Mouse (Mus musculus): Measurements from ENCODE around the gene Vrk3.
A peak's percentile ranks its signal among the peaks of the same experiment; 100 is the strongest.
"Not testable (repeated sequence)": the region's sequence is repeated elsewhere in the genome, so short reads cannot be mapped to it uniquely, and the experiment has no call there.

The Vrk3 gene

DNA sequence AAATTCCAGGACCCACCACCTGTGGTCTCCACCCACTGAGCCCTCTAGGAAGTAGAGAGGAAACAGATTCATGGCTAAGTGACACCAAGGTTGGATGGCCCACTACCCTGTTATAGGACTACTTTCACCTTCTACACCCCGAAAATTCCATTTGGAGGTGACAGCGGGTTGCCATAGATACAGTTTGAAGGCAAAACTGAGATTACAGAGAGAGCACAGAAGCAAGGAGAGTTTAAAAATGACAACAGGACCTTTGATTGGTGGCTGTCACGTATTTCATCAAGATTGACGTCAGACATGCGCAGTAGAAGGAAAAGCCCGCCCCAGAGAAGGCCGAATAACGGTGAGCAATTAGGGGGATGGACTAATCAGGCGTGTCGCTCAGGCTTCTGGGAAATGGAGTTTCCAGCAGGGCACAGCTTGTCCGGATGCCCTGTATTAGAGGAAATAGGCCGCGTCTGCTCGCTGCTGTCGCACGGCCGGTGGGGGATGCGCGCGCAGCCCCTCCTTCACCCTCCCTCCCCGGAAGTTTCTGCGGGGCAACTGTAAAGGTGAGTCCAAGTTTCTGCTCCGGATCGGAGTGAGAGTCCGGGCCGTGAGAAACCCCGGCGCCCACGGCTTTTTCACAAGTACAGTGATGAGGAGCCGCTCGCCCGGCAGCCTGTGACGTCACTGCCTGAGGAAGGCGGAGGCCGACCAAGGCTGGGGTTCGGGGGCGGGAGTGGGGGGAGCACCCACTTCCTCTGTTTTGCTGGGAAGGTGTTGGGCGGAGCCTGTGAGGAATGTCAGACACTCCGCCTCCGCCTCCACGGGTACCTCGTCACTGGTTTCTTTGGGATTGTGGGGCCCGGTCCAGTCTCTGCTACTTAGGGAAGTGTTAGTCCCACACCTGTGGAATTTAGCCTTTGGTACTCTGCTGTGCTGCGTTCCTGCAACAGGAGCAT, at the start of gene Vrk3:
Vrk3 (plus strand) TSS at position 313 of the 944 bp plus-strand sequence.
- DNase-seq (ENCODE audit: low spot score) = peak; percentile 90

DNA sequence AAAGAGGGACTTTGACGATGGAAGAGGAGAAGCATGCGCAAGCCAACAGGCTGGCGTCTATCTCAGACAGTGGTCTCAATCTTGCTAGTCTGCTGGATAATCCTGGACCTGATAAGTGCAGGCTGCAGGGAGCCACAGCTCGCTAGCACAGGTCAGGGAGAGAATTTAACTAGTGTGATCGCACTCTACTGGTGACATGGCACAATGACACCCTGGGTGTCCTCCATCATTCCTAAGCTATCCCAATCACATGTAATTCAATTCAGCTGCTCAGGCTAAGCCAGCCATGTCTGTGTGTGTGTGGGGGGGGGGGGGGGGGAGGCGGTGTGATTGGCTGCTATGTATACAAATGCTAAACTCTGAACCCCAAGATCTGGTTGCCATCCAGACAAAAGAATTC, 46.3 kb upstream of the Vrk3 start:
- no peak for DNase-seq (ENCODE audit: low spot score)

DNA sequence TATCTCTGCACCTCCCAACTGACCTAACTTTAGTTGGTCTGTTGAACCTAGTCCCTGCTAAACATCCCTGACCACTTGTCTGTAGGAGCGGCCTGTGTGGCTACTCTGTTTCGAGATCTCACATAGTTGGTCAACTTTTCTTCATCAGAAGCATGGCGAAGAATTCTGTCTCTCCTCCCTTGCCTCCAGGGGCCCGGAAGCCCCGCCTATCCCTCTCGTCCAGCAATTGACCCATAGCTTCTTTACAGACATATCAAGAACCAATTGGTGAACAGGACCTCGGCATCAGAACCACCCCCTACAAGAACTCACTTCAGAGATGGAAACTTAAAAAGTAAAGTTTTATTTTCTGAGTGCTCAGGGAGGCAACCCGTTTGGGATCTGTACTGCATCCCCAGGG, 45.2 kb upstream of the Vrk3 start:
- no peak for DNase-seq (ENCODE audit: low spot score)

DNA sequence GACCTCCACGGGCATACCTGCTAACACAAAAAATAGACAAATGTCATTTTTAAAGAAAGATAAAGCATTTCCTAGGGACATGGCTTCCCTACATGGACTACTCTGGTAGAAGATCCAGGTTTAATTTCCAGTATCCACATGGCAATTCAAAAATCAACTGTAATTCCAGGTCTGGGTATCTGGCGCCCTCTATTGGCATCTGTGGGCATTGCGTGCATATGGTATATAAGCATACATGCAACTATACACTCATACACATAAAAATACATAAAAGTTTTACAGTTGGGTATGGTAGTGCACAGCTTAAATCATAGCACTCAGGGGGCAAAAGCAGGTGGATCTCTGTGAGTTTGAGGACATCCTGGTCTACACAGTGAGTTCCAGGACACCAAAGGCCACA, 43.9 kb upstream of the Vrk3 start:
- DNase-seq (ENCODE audit: low spot score) = peak; percentile 5

DNA sequence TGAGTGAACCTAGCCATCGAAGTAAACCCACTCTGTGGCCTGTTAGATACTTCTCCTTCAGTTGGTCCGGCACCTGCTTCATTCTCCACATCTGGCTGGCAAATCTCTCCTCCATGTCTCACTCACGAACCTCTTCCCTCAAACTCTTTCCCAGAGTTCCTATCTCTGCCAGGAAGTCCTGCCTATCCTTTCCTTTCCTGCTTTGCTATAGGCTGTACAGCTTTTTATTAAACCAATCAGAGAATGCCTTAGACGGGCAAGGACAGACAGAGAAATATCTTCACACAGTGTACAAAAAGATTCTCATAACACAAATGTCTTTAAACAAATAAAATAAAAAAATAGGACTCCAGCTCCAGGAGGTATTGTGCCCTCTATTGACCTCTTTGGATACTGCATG, 43.1 kb upstream of the Vrk3 start:
- no peak for DNase-seq (ENCODE audit: low spot score)

DNA sequence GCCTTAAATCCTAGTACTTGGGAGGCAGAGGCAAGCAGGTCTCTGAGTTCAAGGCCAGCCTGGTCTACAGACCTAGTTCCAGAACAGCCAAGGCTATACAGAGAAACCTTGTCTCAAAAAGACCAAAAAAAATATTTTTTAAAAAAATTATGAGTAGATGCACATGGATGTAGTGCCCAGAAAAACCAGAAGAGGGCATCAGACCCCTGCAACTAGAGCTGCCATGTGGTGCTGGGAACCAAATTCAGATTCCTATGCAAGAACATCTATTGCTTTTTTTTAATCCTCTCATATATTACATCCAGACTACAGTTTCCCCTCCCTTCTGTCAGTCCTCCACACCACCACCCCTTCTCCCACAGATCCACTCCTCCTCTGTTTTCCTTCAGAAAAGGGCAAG, 41.9 kb upstream of the Vrk3 start:
- DNase-seq (ENCODE audit: low spot score) = no peak

DNA sequence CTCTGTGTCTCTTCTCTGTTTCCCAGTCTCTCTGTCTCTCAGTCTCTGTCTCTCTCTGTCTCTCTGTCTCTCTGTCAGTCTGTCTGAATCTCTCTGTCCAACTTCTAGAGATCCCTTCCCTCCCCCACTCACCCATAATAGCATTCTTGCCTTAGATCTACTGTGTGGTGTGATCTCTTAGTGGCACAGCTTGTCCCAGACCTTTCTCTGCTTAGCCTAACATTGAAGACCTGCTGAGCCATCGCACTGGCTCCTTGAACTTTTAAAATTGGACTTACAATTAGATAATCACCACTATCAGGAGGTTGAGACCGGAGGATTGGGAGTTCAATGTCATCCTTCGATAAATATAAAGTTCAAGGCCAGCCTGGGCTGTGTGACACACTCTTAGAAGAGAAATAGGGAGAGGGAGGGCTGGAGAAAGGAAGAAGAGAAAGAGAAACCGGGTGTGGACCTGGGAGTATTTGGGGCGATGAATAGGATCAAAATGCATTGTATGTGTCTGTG, 41.0 kb upstream of the Vrk3 start:
- no peak for DNase-seq (ENCODE audit: low spot score)

DNA sequence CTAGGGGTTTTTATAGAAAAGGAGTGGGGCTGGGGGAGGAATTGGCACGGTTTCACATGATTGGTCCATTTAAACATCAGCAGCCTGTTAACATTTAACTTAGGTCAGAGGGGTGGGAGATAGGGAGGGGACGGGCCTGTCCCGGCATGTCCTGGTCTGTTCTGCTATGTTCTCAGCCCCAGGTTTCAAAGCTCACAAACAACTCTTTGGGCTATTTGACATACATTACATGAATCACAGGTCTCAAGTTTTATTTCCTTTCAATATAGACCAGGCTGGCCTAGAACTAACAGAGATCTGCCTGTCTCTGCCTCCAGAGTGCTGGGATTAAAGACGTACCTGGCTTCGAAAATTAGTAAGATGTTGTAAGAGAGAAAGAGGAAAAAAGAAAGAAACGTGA, 40.1 kb upstream of the Vrk3 start:
- DNase-seq (ENCODE audit: low spot score) = not testable (repeated sequence)

DNA sequence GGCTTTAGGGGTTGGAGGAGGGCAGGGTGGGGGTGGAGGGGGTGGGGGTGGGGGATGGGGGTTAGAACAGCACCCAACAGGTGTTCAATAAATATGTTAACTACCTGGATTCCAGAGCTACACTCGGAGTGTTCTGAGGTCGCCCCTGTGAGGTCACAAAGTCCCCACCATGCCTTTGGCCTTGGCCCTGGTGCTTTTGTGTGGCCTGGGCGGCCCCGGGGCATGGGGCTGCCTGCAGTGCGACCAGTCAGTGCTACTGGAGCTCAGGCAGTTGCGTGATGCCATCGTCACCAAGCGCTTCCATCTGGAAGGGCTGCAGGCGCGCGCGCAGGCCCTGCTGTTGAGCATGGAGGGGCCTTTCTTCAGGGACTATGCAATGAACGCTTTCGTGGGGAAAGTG, 39.6 kb upstream of the Vrk3 start, which contains the start of gene Izumo2:
Izumo2 (plus strand) TSS at position 169 of the 400 bp plus-strand sequence.
- DNase-seq (ENCODE audit: low spot score) = no peak

DNA sequence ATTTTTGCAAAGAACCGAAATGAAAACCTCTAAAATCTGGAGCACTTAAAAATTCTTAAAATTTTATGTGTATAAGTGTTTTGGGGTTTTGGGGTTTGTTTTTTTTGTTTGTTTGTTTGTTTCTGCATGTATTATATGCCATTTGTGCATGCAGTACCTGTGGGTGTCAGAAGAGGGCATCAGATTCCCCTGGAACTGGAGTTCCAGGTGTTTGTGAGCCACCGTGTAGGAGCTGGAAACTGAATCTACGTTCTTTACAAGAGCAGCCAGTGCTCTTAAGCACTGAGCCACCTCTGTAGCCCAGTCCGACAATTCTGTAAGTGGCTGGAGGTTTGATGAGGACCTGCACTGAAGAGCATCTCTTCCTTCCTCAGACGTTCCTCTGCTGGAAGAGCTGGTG, 38.3 kb upstream of the Vrk3 start:
- DNase-seq (ENCODE audit: low spot score) = no peak

DNA sequence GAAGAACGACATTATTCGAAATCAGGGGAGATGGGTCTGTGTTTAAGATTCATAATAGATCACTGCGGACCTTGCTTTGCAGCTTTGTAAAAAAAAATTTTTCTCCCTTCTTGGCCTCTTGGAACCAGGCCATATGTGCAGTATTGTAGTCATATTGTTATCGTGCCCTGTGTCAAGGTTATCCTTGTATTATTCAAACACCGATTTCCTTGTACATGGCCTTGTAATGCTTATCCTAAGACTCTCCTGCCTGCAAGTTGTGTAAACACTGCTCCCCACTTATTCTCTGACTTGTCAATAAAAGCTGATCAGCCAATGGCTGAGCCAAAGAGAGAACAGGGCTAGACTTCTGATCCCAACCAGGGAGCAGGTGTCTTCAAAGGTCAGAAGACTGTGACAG, 26.2 kb upstream of the Vrk3 start:
- no peak for DNase-seq (ENCODE audit: low spot score)

DNA sequence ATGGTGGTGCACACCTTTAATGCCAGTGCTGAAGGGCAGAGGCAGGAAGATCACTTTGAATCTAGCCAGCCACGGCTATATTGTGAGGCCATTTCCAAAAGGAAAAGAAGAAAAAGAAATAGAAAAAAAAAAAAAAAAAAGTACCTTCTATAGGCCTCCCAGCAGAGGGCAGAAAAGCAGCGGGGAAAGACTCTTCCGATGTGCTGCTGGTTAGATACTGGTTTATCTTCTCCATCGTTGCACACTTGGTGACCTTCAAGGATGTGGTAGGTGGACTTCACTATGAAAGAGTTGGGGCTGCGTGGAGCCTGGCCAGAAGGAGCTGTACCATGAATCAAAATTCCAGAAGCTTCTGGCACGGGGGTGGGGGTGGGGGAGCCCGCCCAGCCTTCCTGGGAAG, 23.9 kb upstream of the Vrk3 start:
- DNase-seq (ENCODE audit: low spot score) = no peak

DNA sequence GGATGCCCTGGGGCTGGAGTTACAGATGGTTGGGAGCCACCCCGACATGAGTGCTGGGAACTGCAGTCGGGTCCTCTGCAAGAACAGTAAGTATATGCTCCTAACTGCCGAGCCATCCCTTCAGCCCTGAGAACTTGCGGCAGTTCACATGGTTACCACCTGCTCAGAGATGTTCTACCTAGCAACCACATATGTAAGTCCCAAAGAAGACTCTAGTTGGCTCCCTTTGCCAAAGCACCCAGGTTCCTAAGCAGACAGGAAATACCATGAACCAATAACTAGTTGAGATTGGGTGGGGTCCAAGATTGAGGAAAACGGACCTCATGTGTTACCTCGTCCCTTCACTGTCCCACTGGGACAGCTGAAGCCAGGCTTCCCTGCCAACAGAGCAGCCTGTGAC, 21.9 kb upstream of the Vrk3 start:
- no peak for DNase-seq (ENCODE audit: low spot score)

DNA sequence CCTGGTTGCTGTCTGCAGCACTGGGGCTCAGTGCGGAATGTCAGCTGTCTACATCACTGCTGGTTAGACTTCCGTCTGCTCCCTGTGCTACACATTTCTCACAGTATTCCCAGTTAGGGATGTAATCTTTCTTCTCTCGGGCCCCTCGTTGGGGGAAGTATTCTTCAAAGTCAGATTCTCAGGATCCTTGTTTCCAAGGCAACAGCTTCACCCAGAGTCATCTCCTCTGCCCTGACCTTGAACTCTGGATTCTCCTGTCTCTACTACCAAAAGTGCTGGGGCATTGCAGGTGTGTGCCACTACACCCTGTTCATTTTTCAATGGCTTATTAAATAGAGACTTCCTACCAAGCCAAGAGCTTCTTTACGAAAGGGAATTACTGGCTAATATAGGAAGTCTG, 21.1 kb upstream of the Vrk3 start:
- no peak for DNase-seq (ENCODE audit: low spot score)

DNA sequence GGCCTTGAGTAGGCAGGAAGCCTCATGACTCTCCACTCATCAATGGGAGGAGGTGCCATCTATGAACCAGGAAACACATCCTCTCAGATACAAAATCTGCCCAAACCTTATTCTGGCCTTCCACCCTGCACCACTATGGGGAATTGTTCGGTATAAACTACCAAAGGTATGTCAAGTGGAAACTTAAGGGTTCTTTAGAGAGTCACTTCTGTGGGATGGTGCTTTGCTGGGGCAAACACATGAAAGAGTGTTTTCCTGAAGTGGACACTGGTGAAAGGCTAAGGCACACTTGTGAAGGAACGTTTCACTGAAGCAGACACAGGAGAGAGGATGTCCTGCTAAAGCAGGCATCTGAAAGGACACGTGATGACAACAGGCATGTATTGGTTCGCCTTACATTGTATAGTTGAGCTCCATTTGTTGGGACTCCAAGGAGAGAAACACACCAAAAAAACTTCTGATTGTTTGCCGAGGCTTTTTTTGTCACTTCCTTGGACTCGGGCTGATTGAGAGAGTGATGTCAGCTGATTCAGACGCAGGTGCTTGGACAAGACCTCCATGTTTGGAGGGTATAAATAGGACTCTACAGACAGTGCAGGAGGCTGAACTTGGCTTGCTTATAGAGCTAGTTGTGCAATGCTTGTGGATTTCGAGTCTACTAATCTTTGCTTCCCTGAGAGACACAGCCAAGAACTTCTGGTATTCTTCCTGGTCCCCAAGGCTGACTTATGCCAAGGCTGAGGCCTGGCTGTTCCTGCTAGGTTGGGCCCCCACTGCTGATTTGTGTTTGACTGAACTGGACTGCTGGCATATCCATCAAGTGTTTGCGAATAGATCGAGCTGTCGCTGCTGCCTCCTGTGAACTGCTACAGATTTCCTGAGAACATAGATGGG, 19.9 kb upstream of the Vrk3 start:
- DNase-seq (ENCODE audit: low spot score) = no peak

DNA sequence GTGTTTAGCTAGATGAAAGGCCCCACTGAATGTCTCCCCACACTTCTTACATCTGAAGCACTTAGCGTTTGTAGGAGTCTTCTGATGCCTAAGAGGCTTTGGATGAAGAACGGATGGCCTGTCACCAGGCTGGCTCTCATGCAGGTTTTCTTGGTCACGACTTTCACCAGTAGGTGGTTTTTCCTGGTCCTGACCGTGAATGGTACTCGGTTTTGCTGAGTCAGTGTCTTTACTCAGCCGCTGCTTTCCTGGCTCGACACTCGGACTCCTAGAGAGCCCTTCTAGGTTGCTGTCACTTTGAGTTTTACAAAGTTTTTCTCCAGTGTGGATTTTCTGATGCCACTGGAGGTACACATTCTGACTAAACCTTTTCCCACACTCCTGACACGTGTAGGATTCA, 14.5 kb upstream of the Vrk3 start:
- DNase-seq (ENCODE audit: low spot score) = no peak

DNA sequence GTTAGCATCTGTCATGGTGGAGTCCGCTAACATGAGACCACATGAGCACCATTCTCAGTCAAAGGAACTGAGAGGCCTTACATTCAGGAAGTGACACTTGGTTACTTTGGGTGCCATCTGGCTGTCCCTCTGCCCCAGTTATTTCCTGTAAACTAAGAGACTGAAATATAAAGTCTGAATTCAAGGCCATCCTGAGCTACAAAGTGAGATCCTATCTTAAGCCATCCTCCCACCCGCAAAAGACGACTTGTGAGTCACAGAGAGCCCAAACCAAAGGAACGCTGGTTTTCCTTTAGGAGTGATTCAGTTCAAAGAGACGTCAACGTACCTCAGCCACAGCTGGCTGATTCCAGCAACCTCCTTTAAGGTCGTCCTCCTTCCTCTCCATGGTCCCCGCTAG, 6.9 kb upstream of the Vrk3 start:
- no peak for DNase-seq (ENCODE audit: low spot score)

DNA sequence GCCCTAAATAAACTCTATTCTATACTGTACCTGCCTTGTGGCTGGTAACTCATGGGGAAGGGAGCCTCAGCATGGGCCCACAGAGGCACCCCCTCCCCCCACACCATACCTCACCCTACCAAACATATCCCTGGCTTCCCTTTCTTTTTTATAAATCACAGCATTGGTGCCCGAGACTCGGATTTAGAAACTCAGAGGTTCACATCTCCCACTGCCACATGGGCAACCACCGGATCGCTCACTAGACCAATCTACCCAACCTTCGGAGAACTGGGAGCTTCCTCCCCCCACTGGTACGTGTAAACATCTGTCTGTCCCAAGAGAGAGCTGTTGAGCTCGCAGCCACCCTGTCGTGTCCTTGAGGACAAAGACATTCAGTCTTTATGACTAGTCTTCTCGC, 3.9 kb upstream of the Vrk3 start:
- DNase-seq (ENCODE audit: low spot score) = no peak

DNA sequence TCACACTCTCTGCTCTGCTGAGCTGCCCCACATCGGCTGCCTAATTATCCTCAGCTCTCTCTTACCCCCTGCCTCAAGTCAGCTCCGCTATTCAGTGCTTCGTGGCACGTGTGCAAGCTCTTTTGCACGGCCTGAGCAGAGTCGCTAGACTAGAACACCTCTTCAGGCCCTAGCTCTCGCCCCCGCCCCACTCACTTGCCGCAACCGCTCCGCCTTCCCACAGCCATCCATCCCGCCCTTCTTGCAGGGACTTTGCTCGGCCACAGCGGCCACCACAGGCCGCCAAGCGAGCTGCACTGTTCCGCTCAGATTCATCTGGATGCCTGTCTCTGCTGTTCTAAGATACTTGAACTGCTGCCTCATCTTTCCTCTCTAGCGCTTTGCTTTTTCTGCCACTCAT, 3.1 kb upstream of the Vrk3 start:
- peak; percentile 51 for DNase-seq (ENCODE audit: low spot score)

DNA sequence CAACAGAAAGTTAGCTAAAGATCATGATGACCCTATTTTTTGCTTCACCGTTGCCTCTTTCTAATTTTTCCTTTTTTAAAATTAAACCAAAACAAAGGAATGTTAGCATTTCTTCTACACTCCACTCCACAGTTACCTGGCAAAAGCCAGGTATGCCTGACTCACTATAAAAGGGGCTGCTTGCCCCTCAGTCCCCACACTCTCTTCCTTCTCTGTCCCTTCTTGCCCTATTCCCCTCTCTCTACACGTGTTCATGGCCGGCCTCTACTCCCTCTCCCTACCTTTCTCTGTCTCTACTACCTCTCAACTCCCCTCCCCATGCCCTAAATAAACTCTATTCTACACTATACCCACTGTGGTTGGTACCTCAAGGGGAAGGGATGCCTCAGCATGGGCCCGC, 1.1 kb upstream of the Vrk3 start:
- no peak for DNase-seq (ENCODE audit: low spot score)

DNA sequence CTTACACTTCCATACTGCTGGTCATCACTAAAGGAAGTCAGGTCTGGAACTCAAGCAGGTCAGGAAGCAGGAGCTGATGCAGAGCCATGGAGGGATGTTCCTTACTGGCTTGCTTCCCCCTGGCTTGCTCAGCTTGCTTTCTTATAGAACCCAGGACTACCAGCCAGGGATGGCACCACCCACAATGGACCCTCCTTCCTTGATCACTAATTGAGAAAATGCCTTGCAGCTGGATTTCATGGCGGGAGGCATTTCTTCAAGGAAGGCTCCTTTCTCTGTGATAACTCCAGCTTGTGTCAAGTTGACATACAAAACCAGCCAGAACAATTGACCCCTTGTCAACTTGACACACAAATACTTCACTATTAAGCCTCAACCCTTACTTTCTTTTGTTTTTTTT, 2.7 kb downstream of the Vrk3 start, which contains the start of gene Zfp473:
Zfp473 (minus strand) TSS at position 101 of the 400 bp plus-strand sequence.
- not testable (repeated sequence) for DNase-seq (ENCODE audit: low spot score)

DNA sequence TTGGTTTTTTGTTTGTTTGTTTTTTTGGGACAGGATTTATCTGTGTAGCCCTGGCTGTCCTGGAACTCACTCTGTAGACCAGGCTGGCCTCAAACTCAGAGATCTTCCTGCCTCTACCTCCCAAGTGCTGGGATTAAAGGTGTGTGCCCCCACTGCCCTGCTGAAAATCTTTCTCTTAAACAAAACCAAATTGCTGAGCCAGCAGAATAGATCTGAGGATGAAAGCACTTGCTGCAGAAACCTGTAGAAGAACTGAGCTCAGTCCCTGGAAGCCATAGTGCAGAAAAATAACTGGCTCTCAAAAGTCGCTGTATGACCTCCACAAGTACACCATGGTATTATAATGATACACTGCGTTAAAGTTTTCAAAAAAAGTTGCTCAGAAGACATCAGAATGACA, 9.0 kb downstream of the Vrk3 start:
- DNase-seq (ENCODE audit: low spot score) = no peak

DNA sequence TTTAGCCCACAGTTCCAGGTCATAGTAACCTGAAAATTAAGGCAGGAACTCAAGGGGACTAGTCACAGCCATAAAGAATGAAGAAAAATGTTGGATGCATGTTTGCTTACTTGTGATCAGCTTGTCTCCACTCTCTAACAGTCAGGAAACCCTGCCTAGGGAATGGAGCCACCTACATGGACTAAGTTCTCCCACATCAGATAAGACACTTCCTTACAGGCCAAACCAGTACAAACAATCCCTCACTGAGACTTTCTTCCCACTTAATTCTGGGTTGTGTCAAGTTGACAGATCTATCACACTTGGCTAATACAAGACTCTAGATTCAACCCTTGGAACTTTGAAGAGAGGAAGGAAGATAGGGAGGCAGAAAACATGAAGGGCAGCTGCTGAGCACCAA, 12.2 kb downstream of the Vrk3 start:
- no peak for DNase-seq (ENCODE audit: low spot score)

Data from spleen, adult 12 weeks (tissue).